Mouse (Mus musculus) E14TG2a.4 (cell line): ENCODE data around the gene Gm17482.

Experiments
- CTCF ChIP-seq: conservative IDR thresholded peaks from 2 replicates; pipeline ENCODE4 v1.5.1; 2014; ENCODE audit warnings: low read length
- NANOG ChIP-seq: IDR thresholded peaks from 2 replicates; pipeline ENCODE4 v1.6.1; 2014; ENCODE audit warnings: borderline replicate concordance, low read length, mixed read lengths

DNA sequence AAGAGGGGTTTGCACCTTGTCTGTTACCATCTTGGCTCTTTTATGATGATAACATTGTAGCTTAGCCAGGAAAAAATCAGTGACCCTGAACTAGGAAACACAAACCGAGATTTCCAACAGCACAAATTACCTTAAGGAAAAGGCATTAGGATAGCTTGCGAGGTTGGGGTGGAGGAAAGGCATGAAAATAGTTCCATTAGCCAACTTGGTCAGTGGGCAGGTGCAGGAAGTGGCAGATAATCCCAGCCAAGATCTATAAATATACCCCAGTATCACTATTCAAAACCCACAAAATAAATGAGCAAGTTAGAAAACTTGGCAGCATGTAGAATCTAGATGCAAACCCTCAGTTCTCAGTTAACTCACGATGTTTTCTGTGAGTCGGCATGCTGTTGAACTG lies 4.7 kb downstream of the Gm17482 start:
- no peak for TF ChIP-seq NANOG
- no peak for TF ChIP-seq CTCF
